Comparison of ENCODE assay signal across 9 mouse cellular contexts in the genomic region with DNA sequence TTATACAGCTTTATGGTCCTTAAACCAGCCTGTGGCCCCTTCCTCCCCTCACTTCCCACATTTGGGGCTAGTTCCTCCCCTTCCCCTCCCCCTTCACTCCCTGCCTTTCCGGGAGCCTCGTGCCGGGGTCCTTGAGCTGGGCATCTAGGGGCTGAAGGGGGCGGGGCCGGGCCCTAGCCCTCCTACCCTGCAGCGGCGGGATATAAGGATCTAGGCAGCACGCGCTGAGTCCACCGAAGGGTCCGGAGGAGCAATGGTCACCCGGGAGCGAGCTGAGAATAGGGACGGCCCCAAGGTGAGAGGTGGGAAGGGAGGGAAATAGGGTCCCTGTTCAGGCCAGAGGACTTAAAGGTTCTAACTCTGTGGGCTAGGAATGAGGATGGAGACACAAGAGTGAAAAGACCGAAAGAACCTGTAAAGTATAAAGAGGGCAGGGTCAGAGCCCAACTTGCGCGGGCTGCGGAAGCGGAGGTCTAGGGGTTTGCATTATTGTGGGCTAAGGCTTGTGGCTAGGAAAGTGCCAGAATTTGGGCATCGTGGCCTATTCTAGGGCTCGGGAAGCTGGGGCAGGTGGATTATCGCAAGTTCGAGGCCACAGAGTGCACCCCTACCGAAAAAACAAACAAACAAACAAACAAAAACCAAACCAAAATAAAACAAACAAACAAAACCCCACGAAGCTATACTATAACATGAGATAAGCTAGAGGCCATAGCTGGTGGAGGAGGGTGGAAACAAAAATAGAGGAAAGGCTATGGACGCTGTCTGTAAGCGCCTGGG. TPM values are rescaled to one million over a fixed set of nuclear protein-coding genes. Genes with fewer than 3 reads are reported as not detected.
A peak's percentile ranks its signal among the peaks of the same experiment; 100 is the strongest.
DNase-seq lines count a peak whose midpoint lies in the region; ATAC-seq and TF ChIP-seq lines count a peak whose summit lies in the region.
"Had no signal": no experiment of that assay in that cellular context is flagged by ENCODE, and none has a peak within 500 bp of the region (broad histone marks: within the 10 kb centered on the region; RNA-seq: fewer than 3 reads in every experiment).

A gene (plus strand): TSS at position 184 of the 780 bp plus-strand sequence.

- no peak for TF ChIP-seq POLR2A in thymus, adult 2 months (IDR thresholded peaks at IDR 0.05; ENCODE audit: control insufficient read depth, extremely low read depth, insufficient read depth, low read length, poor library complexity)

- peak within 1 kb of the TSS; percentile 51 for H3K9ac ChIP-seq in hindbrain, embryonic 14.5 days
- peak within 1 kb of the TSS; percentile 55 for H3K9ac ChIP-seq in midbrain, embryonic 11.5 days (ENCODE audit: low read length)

- no peak for ATAC-seq in hindbrain, embryonic 14.5 days (ENCODE audit: low FRiP score)
- ATAC-seq in midbrain, embryonic 11.5 days (ENCODE audit: low FRiP score): no peak
- ATAC-seq in activated CD4-positive, CD25-positive, alpha-beta regulatory T cell, adult 4 months: no peak

- DNase-seq in adrenal gland, adult (ENCODE audit: inconsistent age in 2 of 2, low spot score in 1 of 2): peak; percentile 41 to 64
- no peak for DNase-seq in adrenal gland, adult 2 months
- DNase-seq in thymus, adult 2 months: no peak
- DNase-seq in thymus, postnatal 10 days (ENCODE audit: low spot score in 2 of 2): no peak
- peak; percentile 28 for DNase-seq in hindbrain, embryonic 14.5 days (ENCODE audit: low spot score)
- DNase-seq in midbrain, embryonic 11.5 days (ENCODE audit: low spot score, missing footprints): peak; percentile 95
- no peak for DNase-seq in right cerebral cortex, postnatal 36 days (ENCODE audit: low spot score in 2 of 2)

- H3K36me3 ChIP-seq in thymus, adult 2 months (ENCODE audit: control insufficient read depth, insufficient read depth, low read length): no peaks in the 10 kb centered on the region
- no peaks in the 10 kb centered on the region for H3K36me3 ChIP-seq in hindbrain, embryonic 14.5 days (replicated peaks; ENCODE audit: control insufficient read depth, insufficient read depth)
- H3K36me3 ChIP-seq in midbrain, embryonic 11.5 days (ENCODE audit: control insufficient read depth, insufficient read depth, low read length): no peaks in the 10 kb centered on the region

- no peaks in the 10 kb centered on the region for H3K9me3 ChIP-seq in hindbrain, embryonic 14.5 days (ENCODE audit: control insufficient read depth, low read length)
- no peaks in the 10 kb centered on the region for H3K9me3 ChIP-seq in midbrain, embryonic 11.5 days (ENCODE audit: control insufficient read depth, low read length)

- H3K27me3 ChIP-seq in thymus, adult 2 months (ENCODE audit: control insufficient read depth, insufficient read depth, low read length): peaks cover 13% of the 10 kb centered on the region
- peaks cover 25% of the 10 kb centered on the region for H3K27me3 ChIP-seq in hindbrain, embryonic 14.5 days (ENCODE audit: control insufficient read depth, insufficient read depth, low read length)
- peaks cover 14% of the 10 kb centered on the region for H3K27me3 ChIP-seq in midbrain, embryonic 11.5 days (ENCODE audit: control insufficient read depth, insufficient read depth, low read length)

- WGBS in thymus, adult 2 months: 7% methylated on average over 27 of the region's 27 CpGs
- WGBS in hindbrain, embryonic 14.5 days: 3% methylated on average over 27 of the region's 27 CpGs
- 1% methylated on average over 27 of the region's 27 CpGs for WGBS in midbrain, embryonic 11.5 days

- peak within 1 kb of the TSS; percentile 77 for H3K4me3 ChIP-seq in thymus, adult 2 months (ENCODE audit: control insufficient read depth, insufficient read depth, low read length)
- peak within 1 kb of the TSS; percentile 64 for H3K4me3 ChIP-seq in hindbrain, embryonic 14.5 days (replicated peaks; ENCODE audit: low read length)
- peak within 1 kb of the TSS; percentile 74 for H3K4me3 ChIP-seq in midbrain, embryonic 11.5 days (ENCODE audit: low read depth, low read length)

- H3K27ac ChIP-seq in thymus, adult 2 months (ENCODE audit: control insufficient read depth, insufficient read depth, low read length): no peak within 1 kb of the TSS
- H3K27ac ChIP-seq in hindbrain, embryonic 14.5 days: no peak within 1 kb of the TSS
- H3K27ac ChIP-seq in midbrain, embryonic 11.5 days (ENCODE audit: low read depth, low read length): no peak within 1 kb of the TSS

- no peak for TF ChIP-seq CTCF in thymus, adult 2 months (IDR thresholded peaks at IDR 0.05; ENCODE audit: borderline replicate concordance, control insufficient read depth, extremely low read depth, insufficient read depth, low read length, poor library complexity)

- H3K4me2 ChIP-seq in hindbrain, embryonic 14.5 days (replicated peaks): peak within 1 kb of the TSS; percentile 98
- peak within 1 kb of the TSS; percentile 87 for H3K4me2 ChIP-seq in midbrain, embryonic 11.5 days

- peaks cover 40% of the 10 kb centered on the region for H3K4me1 ChIP-seq in thymus, adult 2 months (replicated peaks; ENCODE audit: control insufficient read depth, insufficient read depth, low read length)
- peaks cover 24% of the 10 kb centered on the region for H3K4me1 ChIP-seq in hindbrain, embryonic 14.5 days (replicated peaks; ENCODE audit: control insufficient read depth, insufficient read depth, low read length)
- H3K4me1 ChIP-seq in midbrain, embryonic 11.5 days (ENCODE audit: control insufficient read depth, insufficient read depth, low read length): peaks cover 28% of the 10 kb centered on the region

RNA-seq across cellular contexts. Expression of the gene that starts here (rescaled TPM):
- total RNA-seq in adrenal gland, adult 2 months (2021): not detected
- polyA plus RNA-seq in adrenal gland, adult 2 months (2012; rRNA removed): 1.3 and 1.6 TPM in 2 replicates
- 0.69 and 1.1 TPM in 2 replicates for polyA plus RNA-seq in thymus, adult 2 months (2012; rRNA removed)
- 0.43 and 0.52 TPM in 2 replicates for polyA plus RNA-seq in hindbrain, embryonic 14.5 days (2014; fragmentation: Nextera tagmentation; extraction: Ambion mirVana)
- polyA plus RNA-seq in midbrain, embryonic 11.5 days (2014; fragmentation: Nextera tagmentation; extraction: Ambion mirVana): 0.17 and 0.33 TPM in 2 replicates
- polyA plus RNA-seq in activated CD4-positive, CD25-positive, alpha-beta regulatory T cell, adult 4 months (2017; shearing (Covaris generic)): not detected
- total RNA-seq: hematopoietic stem cell, adult 5-6 weeks had no signal

Comparison
In these comparisons a context has a peak if more than half of its experiments do, and no peak if none do; other contexts are left out.
1. DNase-seq: peak in adrenal gland, adult (2 of 2); none in adrenal gland, adult 2 months (single experiment), thymus, adult 2 months (single experiment), thymus, postnatal 10 days (0 of 2) and right cerebral cortex, postnatal 36 days (0 of 2).
2. Peak in DNase-seq, H3K4me3 ChIP-seq, H3K9ac ChIP-seq and H3K4me2 ChIP-seq in hindbrain, embryonic 14.5 days; RNA of the gene not detected or under 1 TPM.
3. Peak in DNase-seq, H3K4me3 ChIP-seq, H3K9ac ChIP-seq and H3K4me2 ChIP-seq in midbrain, embryonic 11.5 days; RNA of the gene not detected or under 1 TPM.
4. Peak in every context shown above with its lines, with median percentiles within 50 percentile points of each other: H3K4me3 ChIP-seq.